Mouse (Mus musculus) thymus, adult 2 months (tissue): ENCODE results near the gene Zfp467. TPM values are rescaled to one million over a fixed set of nuclear protein-coding genes. Genes with fewer than 3 reads are reported as not detected.

Source experiments
- DNase-seq: peaks from one replicate; pipeline ENCODE4 v3.0.0; 2021
- H3K27ac ChIP-seq: fragments of 200-500 bp; 2 replicates; pipeline ENCODE4 v1.5.1; 2012; ENCODE audit warnings: low read length, control low read depth; ENCODE audit not compliant: control insufficient read depth, insufficient read depth
- H3K27me3 ChIP-seq: fragments of 200-500 bp; 2 replicates; pipeline ENCODE4 v1.6.1; 2012; ENCODE audit warnings: mild to moderate bottlenecking, low read length, moderate library complexity, mixed read lengths; ENCODE audit not compliant: control insufficient read depth, insufficient read depth
- H3K36me3 ChIP-seq: fragments of 200-500 bp; 2 replicates; pipeline ENCODE4 v1.6.1; 2012; ENCODE audit warnings: mild to moderate bottlenecking, low read length, moderate library complexity; ENCODE audit not compliant: control insufficient read depth, insufficient read depth
- H3K4me1 ChIP-seq: fragments of 200-500 bp; replicated peaks from 2 replicates; pipeline ENCODE4 v1.6.1; 2012; ENCODE audit warnings: low read length; ENCODE audit not compliant: control insufficient read depth, insufficient read depth
- H3K4me3 ChIP-seq: fragments of 200-500 bp; 2 replicates; pipeline ENCODE4 v1.5.1; 2012; ENCODE audit warnings: mild to moderate bottlenecking, low read length, control low read depth, moderate library complexity; ENCODE audit not compliant: control insufficient read depth, insufficient read depth
- CTCF ChIP-seq: fragments of 200-500 bp; IDR thresholded peaks from 2 replicates; pipeline ENCODE4 v1.5.1; 2012; ENCODE audit warnings: mild to moderate bottlenecking, control low read depth, low read length, moderate library complexity, borderline replicate concordance; ENCODE audit not compliant: control insufficient read depth, poor library complexity, insufficient read depth; ENCODE audit errors: extremely low read depth
- POLR2A ChIP-seq: fragments of 200-500 bp; IDR thresholded peaks from 2 replicates; pipeline ENCODE4 v1.6.1; 2012; ENCODE audit warnings: mild to moderate bottlenecking, low read length, control low read depth, moderate library complexity; ENCODE audit not compliant: control insufficient read depth, poor library complexity, insufficient read depth; ENCODE audit errors: extremely low read depth
- WGBS: fragments of 180-500 bp; shearing (Covaris S2); methylation state at CpG from one replicate; pipeline ENCODE4 v1.1.7; 2018; 5-methylcytosine and 5-hydroxymethylcytosine counted together
- polyA plus RNA-seq: library from polyadenylated mRNA; depleted of rRNA; stranded (reverse); fragments of >200 nt; gene quantifications from 2 replicates; pipeline ENCODE4 v1.2.3, GENCODE M21; 2012

Zfp467 gene
- polyA plus RNA-seq, 1 experiment = 29.4 TPM

GRCm38 (mm10) chr6:48413081-48413480, 32.5 kb downstream of the Zfp467 start:
- Histone ChIP-seq H3K27me3 (no peaks in the 10 kb centered on the region), H3K4me1 (no peaks in the 10 kb centered on the region), H3K27ac (no peak overlapping the region), H3K36me3 (peaks cover 71% of the 10 kb centered on the region), H3K4me3 (no peak overlapping the region)
- TF ChIP-seq POLR2A (no peak), CTCF (no peak)
- no peak for DNase-seq
- 93% methylated on average over 10 of the region's 10 CpGs for WGBS

GRCm38 (mm10) chr6:48412662-48413061, 33.0 kb downstream of the Zfp467 start:
- TF ChIP-seq CTCF = no peak
- no peak for TF ChIP-seq POLR2A

GRCm38 (mm10) chr6:48412147-48412546, 33.5 kb downstream of the Zfp467 start:
- H3K36me3 ChIP-seq = peaks cover 76% of the 10 kb centered on the region
- H3K27me3 ChIP-seq = no peaks in the 10 kb centered on the region
- WGBS = 95% methylated on average over 4 of the region's 4 CpGs
- DNase-seq = no peak
- no peak overlapping the region for H3K4me3 ChIP-seq
- TF ChIP-seq POLR2A = no peak
- no peak for TF ChIP-seq CTCF
- H3K27ac ChIP-seq = no peak overlapping the region
- H3K4me1 ChIP-seq = no peaks in the 10 kb centered on the region

More at GRCm38 (mm10) chr6:48412662-48413061, 33.0 kb downstream of the Zfp467 start:
- Histone ChIP-seq H3K4me1 (no peaks in the 10 kb centered on the region), H3K27me3 (no peaks in the 10 kb centered on the region), H3K27ac (no peak overlapping the region), H3K36me3 (peaks cover 75% of the 10 kb centered on the region), H3K4me3 (no peak overlapping the region)
- 95% methylated on average over 3 of the region's 3 CpGs for WGBS
- DNase-seq = no peak

GRCm38 (mm10) chr6:48411193-48412092, 34.2 kb downstream of the Zfp467 start:
- H3K36me3 ChIP-seq = peaks cover 79% of the 10 kb centered on the region
- 94% methylated on average over 6 of the region's 6 CpGs for WGBS

GRCm38 (mm10) chr6:48410551-48410950, 35.1 kb downstream of the Zfp467 start:
- H3K27ac ChIP-seq = no peak overlapping the region
- no peak for TF ChIP-seq CTCF
- TF ChIP-seq POLR2A = no peak
- no peak for DNase-seq
- H3K36me3 ChIP-seq = peaks cover 78% of the 10 kb centered on the region
- 97% methylated on average over 3 of the region's 3 CpGs for WGBS
- no peaks in the 10 kb centered on the region for H3K27me3 ChIP-seq
- no peaks in the 10 kb centered on the region for H3K4me1 ChIP-seq
- no peak overlapping the region for H3K4me3 ChIP-seq

More at GRCm38 (mm10) chr6:48411193-48412092, 34.2 kb downstream of the Zfp467 start:
- Histone ChIP-seq H3K4me1 (no peaks in the 10 kb centered on the region), H3K27me3 (no peaks in the 10 kb centered on the region), H3K4me3 (no peak overlapping the region), H3K27ac (no peak overlapping the region)
- no peak for DNase-seq
- TF ChIP-seq CTCF (no peak), POLR2A (no peak)

- no peaks in the 10 kb centered on the region for H3K27me3 ChIP-seq
- DNase-seq = no peak
- H3K27ac ChIP-seq = no peak overlapping the region
- TF ChIP-seq POLR2A (no peak), CTCF (no peak)
- WGBS = 95% methylated on average over 4 of the region's 4 CpGs
- H3K4me1 ChIP-seq = no peaks in the 10 kb centered on the region
- no peak overlapping the region for H3K4me3 ChIP-seq
- H3K36me3 ChIP-seq = peaks cover 78% of the 10 kb centered on the region
These were observed 35.8 kb downstream of the Zfp467 start for GRCm38 (mm10) chr6:48409726-48410343.
